10 mouse cellular contexts compared by ENCODE assay signal in the genomic region with DNA sequence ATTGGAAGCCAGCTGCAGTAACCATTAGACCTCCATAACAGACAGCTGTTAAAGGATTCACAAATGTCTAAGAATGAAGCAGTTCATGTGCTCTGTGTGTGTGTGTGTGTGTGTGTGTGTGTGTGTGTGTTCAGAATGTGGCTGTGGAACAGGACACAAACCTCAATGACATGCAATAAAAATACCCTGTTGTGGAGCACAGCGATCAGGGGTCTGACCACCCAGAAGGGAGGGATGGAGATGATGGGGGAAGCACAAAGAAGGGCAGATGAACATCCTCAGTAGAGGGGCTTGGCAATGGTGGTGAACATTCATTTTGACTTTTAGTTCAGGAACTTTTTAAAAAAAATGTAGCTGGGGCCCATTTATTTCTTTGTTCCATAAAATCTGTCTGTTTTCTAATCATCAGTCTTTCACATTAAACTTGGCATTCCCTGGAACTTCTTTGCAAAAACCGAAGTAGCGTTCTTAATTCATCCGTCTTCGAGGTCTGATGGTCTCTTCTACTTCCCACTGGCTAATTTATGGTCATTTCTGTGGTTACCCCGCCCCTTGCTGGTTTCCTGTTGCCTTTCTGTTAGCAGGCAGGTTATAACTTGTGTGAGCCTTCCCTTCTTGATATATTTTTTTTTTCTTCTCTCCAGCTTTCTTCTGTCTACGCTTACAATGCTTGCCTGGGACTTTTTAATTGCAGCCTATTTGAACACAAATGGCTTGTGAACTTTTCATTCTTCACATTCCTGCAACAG.
DNase-seq lines count a peak whose midpoint lies in the region; ATAC-seq and TF ChIP-seq lines count a peak whose summit lies in the region.
"Had no signal": no experiment of that assay in that cellular context is flagged by ENCODE, and none has a peak within 500 bp of the region (broad histone marks: within the 10 kb centered on the region; RNA-seq: fewer than 3 reads in every experiment).

No protein-coding gene starts in this region.

- H3K27ac ChIP-seq in heart, embryonic 11.5 days (ENCODE audit: low read depth, low read length) = no peak overlapping the region
- H3K27ac ChIP-seq in CH12.LX (ENCODE audit: insufficient read depth, low read depth) = peak overlapping the region; percentile 56; the same call in 1 of the 2 replicates
- peak overlapping the region; percentile 65 for H3K27ac ChIP-seq in limb, embryonic 11.5 days (replicated peaks; ENCODE audit: low read depth, low read length)

- H3K9me3 ChIP-seq in heart, embryonic 11.5 days (replicated peaks; ENCODE audit: control insufficient read depth, low read length) = no peaks in the 10 kb centered on the region
- H3K9me3 ChIP-seq in CH12.LX (replicated peaks; ENCODE audit: low read length) = peaks cover 4% of the 10 kb centered on the region
- no peaks in the 10 kb centered on the region for H3K9me3 ChIP-seq in limb, embryonic 11.5 days (ENCODE audit: control insufficient read depth, low read length)

- no peak for TF ChIP-seq CTCF in CH12.LX (conservative IDR thresholded peaks at IDR 0.05 in 1 of 2, IDR thresholded peaks at IDR 0.05 in 1 of 2; ENCODE audit: low read depth in 2 of 2, low read length in 2 of 2)

- no peak overlapping the region for H3K4me2 ChIP-seq in heart, embryonic 11.5 days
- peak overlapping the region; percentile 76 for H3K4me2 ChIP-seq in CH12.LX (ENCODE audit: insufficient read depth, low read depth, poor library complexity, severe bottlenecking)
- H3K4me2 ChIP-seq in limb, embryonic 11.5 days (ENCODE audit: low read depth, severe bottlenecking) = no peak overlapping the region

- in situ Hi-C loops in CH12.LX (cut with MboI; ENCODE audit: low pct_ligation_motif_present, low pct_unique_long_range_greater_than_20kb, low sequenced_read_pairs) = no loop called here

- dilution Hi-C loops in CH12.LX (cut with MboI; ENCODE audit: extremely low pct_ligation_motif_present, extremely low pct_unique_long_range_greater_than_20kb, low sequenced_read_pairs) = no loop called here

- no peaks in the 10 kb centered on the region for H3K36me3 ChIP-seq in heart, embryonic 11.5 days (ENCODE audit: control insufficient read depth, insufficient read depth, low read length)
- no peaks in the 10 kb centered on the region for H3K36me3 ChIP-seq in CH12.LX (replicated peaks in 1 of 2; ENCODE audit: control insufficient read depth in 1 of 2, insufficient read depth in 1 of 2, low read length in 1 of 2)
- no peaks in the 10 kb centered on the region for H3K36me3 ChIP-seq in limb, embryonic 11.5 days (ENCODE audit: control insufficient read depth, insufficient read depth, low read length)

- H3K4me1 ChIP-seq in heart, embryonic 11.5 days (ENCODE audit: control insufficient read depth, insufficient read depth, low read length) = no peaks in the 10 kb centered on the region
- peaks cover 14 to 26% of the 10 kb centered on the region in 2 experiments for H3K4me1 ChIP-seq in CH12.LX (ENCODE audit: control insufficient read depth in 1 of 2, insufficient read depth in 2 of 2)
- H3K4me1 ChIP-seq in limb, embryonic 11.5 days (ENCODE audit: control insufficient read depth, insufficient read depth, low read length) = peaks cover 9% of the 10 kb centered on the region

- H3K27me3 ChIP-seq in heart, embryonic 11.5 days (ENCODE audit: control insufficient read depth, insufficient read depth, low read length) = no peaks in the 10 kb centered on the region
- no peaks in the 10 kb centered on the region for H3K27me3 ChIP-seq in CH12.LX (replicated peaks)
- H3K27me3 ChIP-seq in limb, embryonic 11.5 days (ENCODE audit: control insufficient read depth, insufficient read depth, low read length) = no peaks in the 10 kb centered on the region

- TF ChIP-seq RAD21 in CH12.LX (IDR thresholded peaks at IDR 0.05; ENCODE audit: low read depth, low read length) = no peak; the same call in 1 of the 2 replicates

- DNase-seq in heart, adult 11 months = peak; percentile 41
- DNase-seq in CH12.LX (ENCODE audit: extremely low read depth) = peak; percentile 59
- DNase-seq in limb, embryonic 11.5 days (ENCODE audit: low spot score) = peak; percentile 33
- no peak for DNase-seq in c-Kit-positive CD71-positive TER-119-positive erythroid progenitor cells, embryonic 14.5 days (ENCODE audit: low spot score)
- DNase-seq in thymus, postnatal 36 days = no peak
- DNase-seq in adrenal gland, postnatal 10 days = no peak
- DNase-seq: gastrocnemius, postnatal 10 days; lung, postnatal 4 days had no signal

- peak; percentile 76 for TF ChIP-seq EP300 in CH12.LX (IDR thresholded peaks at IDR 0.05; ENCODE audit: low read length)

- no peak overlapping the region for H3K9ac ChIP-seq in heart, embryonic 11.5 days (ENCODE audit: low read depth, low read length)
- H3K9ac ChIP-seq in CH12.LX (ENCODE audit: insufficient read depth, low read depth) = peak overlapping the region; percentile 40; the same call in 1 of the 2 replicates
- no peak overlapping the region for H3K9ac ChIP-seq in limb, embryonic 11.5 days (ENCODE audit: low read length)

- ATAC-seq in heart, embryonic 11.5 days (replicated peaks; ENCODE audit: insufficient number of reproducible peaks, low FRiP score, low TSS enrichment) = no peak
- peak; percentile 48 to 61; a peak in 3 of 4 replicates for ATAC-seq in hematopoietic stem cell, adult 5-6 weeks (replicated peaks in 1 of 2; ENCODE audit: insufficient read depth in 1 of 2, low FRiP score in 2 of 2, low TSS enrichment in 1 of 2, low read depth in 1 of 2, poor library complexity in 2 of 2, severe bottlenecking in 2 of 2)
- ATAC-seq in limb, embryonic 11.5 days (ENCODE audit: insufficient number of reproducible peaks, low FRiP score, low TSS enrichment, low read depth) = no peak

- 71% methylated on average over 7 of the region's 7 CpGs for WGBS in heart, embryonic 11.5 days (ENCODE audit: insufficient replicate concordance)
- 47% methylated on average over 7 of the region's 7 CpGs for WGBS in limb, embryonic 11.5 days

- no peak overlapping the region for H3K4me3 ChIP-seq in heart, embryonic 11.5 days (ENCODE audit: low read depth, low read length)
- H3K4me3 ChIP-seq in CH12.LX (replicated peaks in 1 of 3; ENCODE audit: low read depth in 2 of 3, low read length in 2 of 3, poor library complexity in 1 of 3) = peak overlapping the region in 1 of 3 experiments; percentile 31
- H3K4me3 ChIP-seq in limb, embryonic 11.5 days (ENCODE audit: low read depth, low read length) = no peak overlapping the region

- peak; percentile 24; the same call in 1 of the 2 replicates for TF ChIP-seq POLR2A in CH12.LX (IDR thresholded peaks at IDR 0.05; ENCODE audit: low read depth, low read length)

- H3K79me2 ChIP-seq in CH12.LX (replicated peaks; ENCODE audit: control insufficient read depth, extremely low read depth, insufficient read depth, poor library complexity, severe bottlenecking) = no peaks in the 10 kb centered on the region

TF ChIP-seq in CH12.LX, 34 proteins besides CTCF, POLR2A, EP300 and RAD21:
- TF ChIP-seq BHLHE40 (IDR thresholded peaks at IDR 0.05; ENCODE audit: low read depth, low read length) = peak; percentile 24; the same call in 1 of the 2 replicates
- no peak for TF ChIP-seq MAFK (IDR thresholded peaks at IDR 0.05; ENCODE audit: insufficient replicate concordance, low read length)
- TF ChIP-seq ZNF384 (IDR thresholded peaks at IDR 0.05; ENCODE audit: low read depth, low read length) = peak; percentile 93
- peak; percentile 98 for TF ChIP-seq CHD1 (IDR thresholded peaks at IDR 0.05; ENCODE audit: low read depth, low read length)
- TF ChIP-seq ETS1 (conservative IDR thresholded peaks at IDR 0.05; ENCODE audit: low read depth, low read length) = peak; percentile 26; the same call in 1 of the 2 replicates
- 0 out of 2 replicates have a peak, but pooled peaks have one; percentile 33 for TF ChIP-seq MYC (IDR thresholded peaks at IDR 0.05; ENCODE audit: low read depth, low read length)
- TF ChIP-seq TBP (conservative IDR thresholded peaks at IDR 0.05; ENCODE audit: low read depth, low read length) = 0 out of 2 replicates have a peak, but pooled peaks have one; percentile 24
- no peak for TF ChIP-seq USF2 (conservative IDR thresholded peaks at IDR 0.05; ENCODE audit: low read depth, low read length)
- TF ChIP-seq SIN3A (IDR thresholded peaks at IDR 0.05; ENCODE audit: low read length) = peak; percentile 47; the same call in 1 of the 2 replicates
- peak; percentile 24; the same call in 1 of the 2 replicates for TF ChIP-seq CHD2 (IDR thresholded peaks at IDR 0.05; ENCODE audit: low read length)
- TF ChIP-seq HCFC1 (IDR thresholded peaks at IDR 0.05; ENCODE audit: low read depth, low read length) = peak; percentile 30; the same call in 1 of the 2 replicates
- TF ChIP-seq ZMIZ1 (IDR thresholded peaks at IDR 0.05; ENCODE audit: low read depth, low read length) = no peak
- TF ChIP-seq IRF4 (IDR thresholded peaks at IDR 0.05; ENCODE audit: low read depth, low read length) = peak; percentile 48; the same call in 1 of the 2 replicates
- no peak for TF ChIP-seq MAZ (IDR thresholded peaks at IDR 0.05; ENCODE audit: low read depth, low read length)
- TF ChIP-seq MEF2A (IDR thresholded peaks at IDR 0.05; ENCODE audit: borderline replicate concordance, low read depth, low read length) = peak; percentile 60; the same call in 1 of the 2 replicates
- TF ChIP-seq MAX (IDR thresholded peaks at IDR 0.05; ENCODE audit: low read length) = no peak
- TF ChIP-seq TCF12 (IDR thresholded peaks at IDR 0.05; ENCODE audit: low read depth, low read length) = peak; percentile 44; the same call in 1 of the 2 replicates

Comparison
In these comparisons a context has a peak if more than half of its experiments do, and no peak if none do; other contexts are left out.
1. DNase-seq: peak in heart, adult 11 months (single experiment), CH12.LX (single experiment) and limb, embryonic 11.5 days (single experiment); none in c-Kit-positive CD71-positive TER-119-positive erythroid progenitor cells, embryonic 14.5 days (single experiment), thymus, postnatal 36 days (0 of 2) and adrenal gland, postnatal 10 days (single experiment).
2. ATAC-seq: peak in hematopoietic stem cell, adult 5-6 weeks (2 of 2); none in heart, embryonic 11.5 days (single experiment) and limb, embryonic 11.5 days (single experiment).